Mouse (Mus musculus) forebrain, postnatal 0 days (tissue): ENCODE measurements at regions not wholly inside any gene's neighbourhood (a gene's known extent, or its start where the extent isn't known, plus 50 kb on each side); places are given as distances from the start of the nearest gene placed in this dataset.
A peak's percentile ranks its signal among the peaks of the same experiment; 100 is the strongest.

Experiments
- ATAC-seq: fragments of 200-750 bp; cut with Nextera tagmentation; 2 replicates; pipeline ENCODE4 v1.8.0; 2017; ENCODE audit warnings: mild to moderate bottlenecking, moderate library complexity
- DNase-seq: peaks from one replicate; pipeline ENCODE4 v3.0.0-alpha.2; 2015
- H3K27ac ChIP-seq: fragments of 300-500 bp; sonication (generic); 2 replicates; pipeline ENCODE4 v1.5.1; 2014; ENCODE audit warnings: low read depth, mild to moderate bottlenecking, antibody characterized with exemption, low read length, moderate library complexity, mixed read lengths
- H3K27me3 ChIP-seq: fragments of 300-500 bp; sonication (generic); 2 replicates; pipeline ENCODE4 v1.6.1; 2014; ENCODE audit warnings: mild to moderate bottlenecking, low read length, mixed read lengths; ENCODE audit not compliant: insufficient read depth
- H3K36me3 ChIP-seq: fragments of 300-500 bp; sonication (generic); 2 replicates; pipeline ENCODE4 v1.6.1; 2014; ENCODE audit warnings: mild to moderate bottlenecking, moderate library complexity; ENCODE audit not compliant: insufficient read depth
- H3K4me1 ChIP-seq: fragments of 300-500 bp; sonication (generic); 2 replicates; pipeline ENCODE4 v1.6.1; 2014; ENCODE audit warnings: antibody characterized with exemption; ENCODE audit not compliant: insufficient read depth
- H3K4me2 ChIP-seq: fragments of 300-500 bp; sonication (generic); 2 replicates; pipeline ENCODE4 v1.6.1; 2014; ENCODE audit warnings: low read depth, mild to moderate bottlenecking, moderate library complexity
- H3K4me3 ChIP-seq: fragments of 300-500 bp; sonication (generic); 2 replicates; pipeline ENCODE4 v1.5.1; 2014; ENCODE audit warnings: low read depth, low read length, mixed read lengths
- H3K9ac ChIP-seq: fragments of 300-500 bp; sonication (generic); 2 replicates; pipeline ENCODE4 v1.6.1; 2014; ENCODE audit warnings: mild to moderate bottlenecking
- H3K9me3 ChIP-seq: fragments of 300-500 bp; sonication (generic); 2 replicates; pipeline ENCODE4 v1.6.1; 2016; ENCODE audit warnings: low read length
- CTCF ChIP-seq: sonication (generic); IDR thresholded peaks from 2 replicates; pipeline ENCODE4 v1.5.1; 2016; ENCODE audit warnings: antibody characterized with exemption, control low read depth, low read depth
- WGBS: fragments of 180-500 bp; shearing (Covaris S2); extraction: QIAGEN DNeasy Blood & Tissue Kit; methylation state at CpG from one replicate; pipeline ENCODE4 v1.1.7; 2014; 5-methylcytosine and 5-hydroxymethylcytosine counted together

GRCm38 (mm10) chr4:55860055-55860454 lies 327.8 kb upstream of the Klf4 start:
- H3K27me3 ChIP-seq, result no peaks in the 10 kb centered on the region
- no peak for DNase-seq
- H3K9ac ChIP-seq, result no peak overlapping the region
- no peaks in the 10 kb centered on the region for H3K36me3 ChIP-seq
- H3K4me2 ChIP-seq, result no peak overlapping the region
- no peak overlapping the region for H3K27ac ChIP-seq
- WGBS, result 71% methylated on average over 2 of the region's 2 CpGs
- ATAC-seq, result no peak
- H3K9me3 ChIP-seq, result no peaks in the 10 kb centered on the region
- H3K4me3 ChIP-seq, result no peak overlapping the region
- no peak for TF ChIP-seq CTCF
- no peaks in the 10 kb centered on the region for H3K4me1 ChIP-seq

DNA sequence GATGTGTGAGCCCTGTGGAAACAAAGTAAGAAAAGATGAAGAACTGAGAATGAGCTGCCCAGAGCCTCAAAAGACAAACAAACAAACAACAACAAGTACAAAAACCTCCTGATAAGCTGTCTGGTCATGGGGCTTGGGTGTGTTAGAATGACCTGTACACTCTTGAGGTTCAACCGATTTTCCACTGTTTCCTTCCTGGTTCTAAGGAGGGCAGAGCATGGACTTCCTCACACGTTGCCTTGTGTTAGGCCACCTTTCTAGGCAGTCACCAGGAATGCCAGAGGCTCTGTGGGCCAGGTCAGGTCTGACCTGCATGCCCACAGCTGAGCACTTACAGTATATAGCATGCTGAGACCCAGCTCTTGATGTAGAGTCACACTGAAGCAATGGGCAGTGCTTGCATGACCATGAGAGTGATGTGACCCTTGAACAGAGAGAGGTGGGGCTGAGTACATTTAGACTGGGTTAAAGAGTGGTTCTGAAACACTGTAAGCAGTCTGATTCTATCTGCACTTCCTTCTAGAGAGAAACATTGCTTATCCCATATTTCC lies 327.0 kb upstream of the Klf4 start:
- no peak for TF ChIP-seq CTCF
- no peak overlapping the region for H3K27ac ChIP-seq
- 83% methylated on average over 2 of the region's 2 CpGs for WGBS
- no peak overlapping the region for H3K9ac ChIP-seq
- H3K4me3 ChIP-seq, result no peak overlapping the region
- DNase-seq, result no peak
- no peaks in the 10 kb centered on the region for H3K4me1 ChIP-seq
- H3K36me3 ChIP-seq, result no peaks in the 10 kb centered on the region
- H3K4me2 ChIP-seq, result no peak overlapping the region
- H3K9me3 ChIP-seq, result no peaks in the 10 kb centered on the region
- ATAC-seq, result no peak
- no peaks in the 10 kb centered on the region for H3K27me3 ChIP-seq

DNA sequence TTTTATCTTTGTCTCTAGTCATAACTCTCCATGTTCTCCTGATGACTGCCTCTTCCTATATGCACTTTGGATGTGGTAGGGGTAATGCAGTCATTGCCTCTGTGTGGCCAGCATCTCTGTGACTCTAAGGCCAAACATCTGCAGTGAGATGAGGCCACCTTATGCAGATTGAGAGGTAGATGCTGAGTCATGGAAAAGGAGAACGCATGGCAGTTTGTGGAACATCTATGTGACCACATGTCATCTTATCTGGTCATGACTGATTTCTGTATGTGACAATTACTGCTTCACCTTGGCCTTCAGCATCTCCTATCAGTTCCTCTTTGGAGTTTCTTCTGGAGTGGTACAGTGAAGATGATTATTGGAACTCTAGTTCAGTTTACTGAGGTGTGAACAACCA lies 319.2 kb upstream of the Klf4 start:
- Histone ChIP-seq H3K4me1 (no peaks in the 10 kb centered on the region), H3K9ac (no peak overlapping the region), H3K27ac (no peak overlapping the region), H3K36me3 (no peaks in the 10 kb centered on the region), H3K4me2 (no peak overlapping the region), H3K4me3 (no peak overlapping the region), H3K27me3 (no peaks in the 10 kb centered on the region), H3K9me3 (no peaks in the 10 kb centered on the region)
- DNase-seq (no peak), ATAC-seq (no peak)
- TF ChIP-seq CTCF, result no peak
- 97% methylated on average over 1 of the region's 1 CpGs for WGBS

DNA sequence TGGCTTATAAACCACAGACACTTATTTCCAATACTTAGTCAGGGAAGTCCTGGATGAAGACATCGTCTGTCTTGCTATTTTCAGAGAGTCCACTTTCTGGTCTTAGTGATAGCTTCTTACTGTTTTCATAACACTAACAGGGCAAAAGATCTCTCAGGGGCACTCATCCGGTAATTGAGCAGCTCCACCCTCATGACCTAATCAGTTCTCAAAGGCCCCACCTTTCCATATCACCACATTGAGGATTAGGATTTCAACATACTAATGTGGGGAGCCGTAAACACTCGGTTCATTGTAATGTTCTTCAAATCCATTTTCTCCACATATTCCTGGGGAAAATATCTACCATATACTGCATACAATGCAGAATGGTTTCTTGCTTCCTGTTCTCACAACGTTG lies 318.8 kb upstream of the Klf4 start:
- ATAC-seq (no peak), DNase-seq (no peak)
- Histone ChIP-seq H3K27me3 (no peaks in the 10 kb centered on the region), H3K36me3 (no peaks in the 10 kb centered on the region), H3K27ac (no peak overlapping the region), H3K4me1 (no peaks in the 10 kb centered on the region), H3K4me3 (no peak overlapping the region), H3K9me3 (no peaks in the 10 kb centered on the region), H3K9ac (no peak overlapping the region), H3K4me2 (no peak overlapping the region)
- WGBS, result 87% methylated on average over 5 of the region's 5 CpGs
- TF ChIP-seq CTCF, result no peak

DNA sequence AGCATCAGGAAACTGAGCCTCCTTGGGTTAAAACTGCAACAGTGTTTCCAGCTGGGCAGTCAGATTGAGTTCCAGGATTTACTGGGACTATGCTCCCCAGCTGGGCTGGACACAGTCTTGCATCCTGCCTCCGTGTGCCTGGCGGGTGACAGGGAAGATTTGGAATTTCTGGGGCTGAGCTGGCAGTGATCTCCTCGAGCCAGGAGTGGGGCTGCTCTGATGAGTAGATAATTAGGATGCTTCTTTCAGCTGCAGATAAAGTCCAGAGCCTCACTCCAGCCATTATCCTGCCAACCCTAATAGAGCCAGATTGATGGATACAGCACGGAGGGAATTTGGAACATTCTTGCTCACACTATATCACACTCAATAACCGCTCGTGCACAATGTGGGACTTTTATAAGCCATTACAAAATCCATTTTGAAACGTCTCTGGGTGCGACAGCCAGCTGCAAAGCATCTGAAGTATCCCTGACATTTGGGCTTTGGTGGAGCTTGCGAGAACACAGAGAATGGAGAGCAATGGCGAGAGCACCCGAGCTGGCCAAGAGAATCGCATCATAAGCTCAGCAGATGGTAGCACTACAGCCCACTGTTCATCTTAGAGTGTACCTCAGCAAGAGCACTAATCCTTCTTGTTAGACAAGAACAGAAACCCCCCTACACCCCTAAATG lies 311.6 kb upstream of the Klf4 start:
- no peak for DNase-seq
- H3K36me3 ChIP-seq, result no peaks in the 10 kb centered on the region
- no peak overlapping the region for H3K4me3 ChIP-seq
- no peak overlapping the region for H3K4me2 ChIP-seq
- H3K4me1 ChIP-seq, result no peaks in the 10 kb centered on the region
- TF ChIP-seq CTCF, result no peak
- no peaks in the 10 kb centered on the region for H3K27me3 ChIP-seq
- H3K27ac ChIP-seq, result no peak overlapping the region
- 39% methylated on average over 12 of the region's 12 CpGs for WGBS
- H3K9me3 ChIP-seq, result no peaks in the 10 kb centered on the region
- H3K9ac ChIP-seq, result no peak overlapping the region
- ATAC-seq, result peak; percentile 27; the same call in 1 of the 2 replicates

- Histone ChIP-seq H3K4me3 (no peak overlapping the region), H3K4me1 (no peaks in the 10 kb centered on the region), H3K36me3 (no peaks in the 10 kb centered on the region), H3K27me3 (no peaks in the 10 kb centered on the region), H3K27ac (no peak overlapping the region), H3K4me2 (no peak overlapping the region), H3K9me3 (no peaks in the 10 kb centered on the region), H3K9ac (no peak overlapping the region)
- no peak for ATAC-seq
- TF ChIP-seq CTCF, result no peak
- WGBS, result 88% methylated on average over 3 of the region's 3 CpGs
- no peak for DNase-seq
These were observed 306.3 kb upstream of the Klf4 start for GRCm38 (mm10) chr4:55838568-55838967.

- Histone ChIP-seq H3K27ac (no peak overlapping the region), H3K9ac (no peak overlapping the region), H3K36me3 (no peaks in the 10 kb centered on the region), H3K27me3 (no peaks in the 10 kb centered on the region), H3K9me3 (no peaks in the 10 kb centered on the region), H3K4me2 (no peak overlapping the region), H3K4me3 (no peak overlapping the region), H3K4me1 (no peaks in the 10 kb centered on the region)
- no peak for DNase-seq
- WGBS, result 80% methylated on average over 9 of the region's 9 CpGs
- no peak for TF ChIP-seq CTCF
- no peak for ATAC-seq
These were observed 291.9 kb upstream of the Klf4 start for GRCm38 (mm10) chr4:55824047-55824760.
